Mouse (Mus musculus) thymus, adult 2 months (tissue): Measurements from ENCODE around the gene Tomm70a. TPM values are rescaled to one million over a fixed set of nuclear protein-coding genes. Genes with fewer than 3 reads are reported as not detected.

Experiments used
- DNase-seq: peaks from one replicate; pipeline ENCODE4 v3.0.0; 2021
- H3K27ac ChIP-seq: fragments of 200-500 bp; 2 replicates; pipeline ENCODE4 v1.5.1; 2012; ENCODE audit warnings: low read length, control low read depth; ENCODE audit not compliant: control insufficient read depth, insufficient read depth
- H3K27me3 ChIP-seq: fragments of 200-500 bp; 2 replicates; pipeline ENCODE4 v1.6.1; 2012; ENCODE audit warnings: mild to moderate bottlenecking, low read length, moderate library complexity, mixed read lengths; ENCODE audit not compliant: control insufficient read depth, insufficient read depth
- H3K36me3 ChIP-seq: fragments of 200-500 bp; 2 replicates; pipeline ENCODE4 v1.6.1; 2012; ENCODE audit warnings: mild to moderate bottlenecking, low read length, moderate library complexity; ENCODE audit not compliant: control insufficient read depth, insufficient read depth
- H3K4me1 ChIP-seq: fragments of 200-500 bp; replicated peaks from 2 replicates; pipeline ENCODE4 v1.6.1; 2012; ENCODE audit warnings: low read length; ENCODE audit not compliant: control insufficient read depth, insufficient read depth
- H3K4me3 ChIP-seq: fragments of 200-500 bp; 2 replicates; pipeline ENCODE4 v1.5.1; 2012; ENCODE audit warnings: mild to moderate bottlenecking, low read length, control low read depth, moderate library complexity; ENCODE audit not compliant: control insufficient read depth, insufficient read depth
- CTCF ChIP-seq: fragments of 200-500 bp; IDR thresholded peaks from 2 replicates; pipeline ENCODE4 v1.5.1; 2012; ENCODE audit warnings: mild to moderate bottlenecking, control low read depth, low read length, moderate library complexity, borderline replicate concordance; ENCODE audit not compliant: control insufficient read depth, poor library complexity, insufficient read depth; ENCODE audit errors: extremely low read depth
- POLR2A ChIP-seq: fragments of 200-500 bp; IDR thresholded peaks from 2 replicates; pipeline ENCODE4 v1.6.1; 2012; ENCODE audit warnings: mild to moderate bottlenecking, low read length, control low read depth, moderate library complexity; ENCODE audit not compliant: control insufficient read depth, poor library complexity, insufficient read depth; ENCODE audit errors: extremely low read depth
- WGBS: fragments of 180-500 bp; shearing (Covaris S2); methylation state at CpG from one replicate; pipeline ENCODE4 v1.1.7; 2018; 5-methylcytosine and 5-hydroxymethylcytosine counted together
- polyA plus RNA-seq: library from polyadenylated mRNA; depleted of rRNA; stranded (reverse); fragments of >200 nt; gene quantifications from 2 replicates; pipeline ENCODE4 v1.2.3, GENCODE M21; 2012; rRNA removed

The Tomm70a gene
- polyA plus RNA-seq = 14.7 and 16.6 TPM in 2 replicates

- peak; percentile 93 for DNase-seq
- TF ChIP-seq POLR2A = peak; percentile 72
- TF ChIP-seq CTCF = no peak
- Histone ChIP-seq H3K27ac (peak within 1 kb of the TSS; percentile 62), H3K27me3 (peaks cover 2% of the 10 kb centered on the region; the same call in 1 of the 2 replicates), H3K4me1 (no peaks in the 10 kb centered on the region), H3K4me3 (peak within 1 kb of the TSS; percentile 94), H3K36me3 (no peaks in the 10 kb centered on the region)
- WGBS = under 1% methylated on average over 37 of the region's 37 CpGs
Observed at GRCm38 (mm10) chr16:57120913-57121815, at the start of gene Tomm70a. Gene Tomm70a (plus strand): TSS chr16:57121703.

DNA sequence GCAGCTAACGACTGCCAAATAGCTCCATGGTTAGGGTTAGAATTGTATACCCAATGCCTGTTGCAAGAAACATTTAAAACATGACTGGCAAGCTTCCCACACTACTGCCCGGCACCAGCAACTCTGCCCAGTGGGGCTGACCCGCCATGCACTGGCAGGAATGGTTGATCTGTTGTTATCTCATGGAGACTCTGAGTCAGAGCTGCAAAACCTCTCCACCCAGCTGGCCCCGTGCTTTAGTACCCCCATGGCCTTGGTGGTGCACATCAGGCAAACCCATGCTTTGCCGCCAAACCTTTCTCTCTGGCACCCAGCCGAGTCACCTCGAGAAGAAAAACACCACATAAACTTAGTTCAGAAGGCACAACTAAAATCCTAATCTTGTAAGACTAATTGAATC lies 45.5 kb upstream of the Tomm70a start:
- H3K27me3 ChIP-seq = no peaks in the 10 kb centered on the region
- H3K36me3 ChIP-seq = no peaks in the 10 kb centered on the region
- no peak for TF ChIP-seq CTCF
- no peak for TF ChIP-seq POLR2A
- no peaks in the 10 kb centered on the region for H3K4me1 ChIP-seq
- no peak for DNase-seq
- no peak overlapping the region for H3K4me3 ChIP-seq
- WGBS = 81% methylated on average over 7 of the region's 7 CpGs
- H3K27ac ChIP-seq = no peak overlapping the region

GRCm38 (mm10) chr16:57079577-57079976 lies 41.9 kb upstream of the Tomm70a start:
- no peak overlapping the region for H3K27ac ChIP-seq
- DNase-seq = no peak
- TF ChIP-seq POLR2A = no peak
- TF ChIP-seq CTCF = no peak
- 91% methylated on average over 4 of the region's 4 CpGs for WGBS
- no peak overlapping the region for H3K4me3 ChIP-seq
- no peaks in the 10 kb centered on the region for H3K4me1 ChIP-seq
- H3K27me3 ChIP-seq = no peaks in the 10 kb centered on the region
- H3K36me3 ChIP-seq = no peaks in the 10 kb centered on the region

DNA sequence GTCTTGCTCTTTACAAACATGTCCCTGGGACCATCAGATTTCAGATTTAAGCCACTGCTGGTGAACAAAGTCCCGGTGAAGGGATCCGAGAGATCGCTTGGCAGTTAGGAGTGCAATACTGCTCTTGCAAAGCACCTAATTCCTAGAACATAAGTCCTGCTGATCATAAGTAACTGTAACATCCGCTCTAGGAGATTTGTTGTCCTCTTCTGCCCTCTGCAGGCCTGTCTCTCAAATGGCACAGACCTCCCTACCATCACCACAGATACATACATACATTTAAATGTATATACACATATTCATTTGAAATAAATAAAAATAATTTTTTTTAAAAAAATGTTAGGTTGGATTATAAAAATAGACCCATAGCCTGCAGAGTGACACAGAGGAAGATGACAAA lies 29.0 kb upstream of the Tomm70a start:
- Histone ChIP-seq H3K36me3 (no peaks in the 10 kb centered on the region), H3K27ac (no peak overlapping the region), H3K27me3 (no peaks in the 10 kb centered on the region), H3K4me3 (no peak overlapping the region), H3K4me1 (no peaks in the 10 kb centered on the region)
- DNase-seq = peak; percentile 42
- 56% methylated on average over 4 of the region's 4 CpGs for WGBS
- TF ChIP-seq POLR2A = no peak
- no peak for TF ChIP-seq CTCF

GRCm38 (mm10) chr16:57092911-57093605 lies 28.4 kb upstream of the Tomm70a start:
- Histone ChIP-seq H3K27me3 (no peaks in the 10 kb centered on the region), H3K36me3 (no peaks in the 10 kb centered on the region), H3K4me1 (no peaks in the 10 kb centered on the region), H3K27ac (no peak overlapping the region), H3K4me3 (no peak overlapping the region)
- WGBS = 75% methylated on average over 6 of the region's 6 CpGs
- no peak for TF ChIP-seq CTCF
- no peak for TF ChIP-seq POLR2A
- no peak for DNase-seq

- TF ChIP-seq POLR2A (no peak), CTCF (no peak)
- Histone ChIP-seq H3K4me3 (no peak overlapping the region), H3K27me3 (no peaks in the 10 kb centered on the region), H3K4me1 (no peaks in the 10 kb centered on the region), H3K27ac (no peak overlapping the region), H3K36me3 (no peaks in the 10 kb centered on the region)
- no peak for DNase-seq
- WGBS = 69% methylated on average over 7 of the region's 7 CpGs
Observed at GRCm38 (mm10) chr16:57098468-57099144, 22.9 kb upstream of the Tomm70a start.
